Mouse (Mus musculus) naive thymus-derived CD4-positive, alpha-beta T cell, adult 5 months (primary cell): ENCODE results near the gene Mog. TPM values are rescaled to one million over a fixed set of nuclear protein-coding genes. Genes with fewer than 3 reads are reported as not detected.

Source experiments
- polyA plus RNA-seq: library from polyadenylated mRNA; unstranded; fragments of 100-300 nt; shearing (Covaris generic); gene quantifications from one replicate; pipeline ENCODE4 v1.2.1, GENCODE M21; 2017

Mog gene
- not detected for polyA plus RNA-seq

GRCm38 (mm10) chr17:37022628-37023576, at the start of gene Mog:
Gene Mog (minus strand): TSS chr17:37023398.

GRCm38 (mm10) chr17:37045611-37046311, 22.6 kb upstream of the Mog start, which contains the start of gene Gabbr1:
Gene Gabbr1 (plus strand): TSS chr17:37045966.

GRCm38 (mm10) chr17:37000863-37001262, 22.3 kb downstream of the Mog start, which contains the start of gene Zfp57:
Gene Zfp57 (plus strand): TSS chr17:37001163.

DNA sequence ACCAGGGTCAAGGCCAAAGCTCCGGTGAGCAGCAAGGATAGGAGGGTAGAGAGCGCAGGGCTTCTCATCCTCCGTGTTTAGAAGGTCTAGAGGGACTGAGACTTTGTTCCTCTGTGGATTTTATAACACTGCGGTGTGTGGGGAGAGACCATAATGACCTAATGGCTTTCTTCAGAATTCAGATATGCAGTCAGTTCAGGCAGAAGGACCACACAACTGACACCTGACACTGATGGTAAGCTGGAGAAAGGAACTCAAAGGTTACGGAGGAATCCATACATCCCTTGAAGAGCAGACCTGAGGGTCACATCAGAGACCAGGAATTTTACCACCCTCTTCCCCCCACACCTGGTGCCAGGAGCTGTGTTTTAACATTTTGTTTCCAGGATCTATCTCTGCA, 33.8 kb downstream of the Mog start, which contains the start of gene H2-M5:
Gene H2-M5, minus strand, starts transcription at position 101 of the 400 bp plus-strand sequence.

GRCm38 (mm10) chr17:36981221-36981813, 41.9 kb downstream of the Mog start, which contains the start of gene 2410137M14Rik:
Gene 2410137M14Rik (minus strand): TSS chr17:36981237.

Other genes with a start within 250 kb of the Mog start
- gene H2-M10.6, start 211.2 kb downstream of the Mog start, polyA plus RNA-seq, result not detected
- gene Trim26, start 186.3 kb downstream of the Mog start, polyA plus RNA-seq, result 141 TPM
- 0.26 TPM for gene Trim15, start 156.2 kb downstream of the Mog start, polyA plus RNA-seq
- not detected for gene Trim10, start 153.8 kb downstream of the Mog start, polyA plus RNA-seq
- not detected for gene Trim40, start 133.3 kb downstream of the Mog start, polyA plus RNA-seq
- not detected for gene Trim31, start 125.3 kb downstream of the Mog start, polyA plus RNA-seq
- gene Rnf39, start 80.5 kb downstream of the Mog start, polyA plus RNA-seq, result 0.53 TPM
- gene Ppp1r11, start 71.7 kb downstream of the Mog start, polyA plus RNA-seq, result 108 TPM
- gene Znrd1, start 64.8 kb downstream of the Mog start, polyA plus RNA-seq, result 99.8 TPM
- 1.2 TPM for gene Znrd1as, start 64.8 kb downstream of the Mog start, polyA plus RNA-seq
- not detected for gene 2410137M14Rik, start 42.2 kb downstream of the Mog start, polyA plus RNA-seq
- gene H2-M5, start 33.9 kb downstream of the Mog start, polyA plus RNA-seq, result not detected
- gene Zfp57, start 22.2 kb downstream of the Mog start, polyA plus RNA-seq, result not detected
- 15.7 TPM for gene Gabbr1, start 22.6 kb upstream of the Mog start, polyA plus RNA-seq
- gene Olfr90, start 65.1 kb upstream of the Mog start, polyA plus RNA-seq, result 0.16 TPM
- not detected for gene Olfr91, start 74.9 kb upstream of the Mog start, polyA plus RNA-seq
- gene Olfr92, start 96.7 kb upstream of the Mog start, polyA plus RNA-seq, result not detected
- not detected for gene Olfr93, start 138.1 kb upstream of the Mog start, polyA plus RNA-seq
- gene Ubd, start 170.5 kb upstream of the Mog start, polyA plus RNA-seq, result not detected
- gene Olfr94, start 177.6 kb upstream of the Mog start, polyA plus RNA-seq, result not detected
- not detected for gene Olfr95, start 189.7 kb upstream of the Mog start, polyA plus RNA-seq
- gene Olfr96, start 196.7 kb upstream of the Mog start, polyA plus RNA-seq, result not detected
- not detected for gene Olfr97, start 213.9 kb upstream of the Mog start, polyA plus RNA-seq
- gene Olfr98, start 240.4 kb upstream of the Mog start, polyA plus RNA-seq, result not detected
- 73.9 TPM for gene H2-M3, start 246.8 kb upstream of the Mog start, polyA plus RNA-seq